Mouse (Mus musculus): ENCODE data around the gene Adora3.

GRCm38 (mm10) chr3:105924616-105925015 is 54.0 kb downstream of the Adora3 start:
- TF ChIP-seq CTCF (IDR thresholded peaks at IDR 0.05; ENCODE audit: borderline replicate concordance, insufficient read depth, low read depth, low read length) (no peak), POLR2A (IDR thresholded peaks at IDR 0.05; ENCODE audit: borderline replicate concordance, insufficient read depth, low read length) (no peak)
